Mouse (Mus musculus) left cerebral cortex, adult 9 months (tissue): ENCODE data around the gene Zranb1.

Source experiments
- DNase-seq, 2 experiments: peaks; one replicate each; pipeline ENCODE4 v3.0.0; 2022; ENCODE audit warnings: low spot score in 2 of 2

Gene Zranb1

DNA sequence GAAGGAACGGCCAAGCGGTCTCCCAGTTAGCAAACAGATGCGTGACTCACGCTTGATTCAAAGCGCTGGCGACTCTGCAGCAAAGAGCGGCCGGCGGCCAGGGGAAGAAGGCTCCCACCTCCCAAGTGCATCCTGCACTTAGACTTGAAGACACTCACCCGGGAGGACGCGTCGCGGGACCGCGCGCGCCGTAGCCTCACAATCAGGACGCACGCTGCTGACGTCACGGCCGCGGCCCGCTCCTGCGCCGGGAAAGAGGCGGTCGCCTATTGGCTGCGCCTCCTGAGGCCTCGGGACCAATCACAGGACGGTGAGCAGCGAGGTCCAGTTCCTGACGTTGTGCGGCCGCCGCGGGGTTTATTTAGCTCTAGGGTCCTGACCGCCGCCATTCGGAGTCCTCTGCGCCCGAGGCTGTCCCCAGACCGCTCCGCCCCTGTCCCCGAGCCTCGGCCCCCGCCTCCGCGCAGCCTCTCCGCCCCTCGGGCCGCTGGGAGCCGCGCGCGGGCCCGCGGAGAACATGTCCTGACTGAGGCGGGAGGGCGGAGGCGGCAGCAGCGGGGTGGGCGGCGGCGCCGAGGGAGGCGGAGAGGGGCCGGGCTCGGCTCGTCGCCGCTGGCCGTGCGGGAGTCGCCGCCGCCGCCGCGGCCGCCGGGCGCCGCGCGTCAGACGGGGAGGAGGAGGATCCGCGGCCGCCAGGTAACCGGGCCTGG is at the start of gene Zranb1:
Gene Zranb1 (plus strand): TSS at position 293 of the 710 bp plus-strand sequence.
- DNase-seq, result peak; percentile 95 to 99

GRCm38 (mm10) chr7:132882343-132882742 is 48.6 kb upstream of the Zranb1 start:
- DNase-seq, result no peak

GRCm38 (mm10) chr7:132884031-132884430 is 46.9 kb upstream of the Zranb1 start:
- peak in 1 of 2 experiments; percentile 20 for DNase-seq

DNA sequence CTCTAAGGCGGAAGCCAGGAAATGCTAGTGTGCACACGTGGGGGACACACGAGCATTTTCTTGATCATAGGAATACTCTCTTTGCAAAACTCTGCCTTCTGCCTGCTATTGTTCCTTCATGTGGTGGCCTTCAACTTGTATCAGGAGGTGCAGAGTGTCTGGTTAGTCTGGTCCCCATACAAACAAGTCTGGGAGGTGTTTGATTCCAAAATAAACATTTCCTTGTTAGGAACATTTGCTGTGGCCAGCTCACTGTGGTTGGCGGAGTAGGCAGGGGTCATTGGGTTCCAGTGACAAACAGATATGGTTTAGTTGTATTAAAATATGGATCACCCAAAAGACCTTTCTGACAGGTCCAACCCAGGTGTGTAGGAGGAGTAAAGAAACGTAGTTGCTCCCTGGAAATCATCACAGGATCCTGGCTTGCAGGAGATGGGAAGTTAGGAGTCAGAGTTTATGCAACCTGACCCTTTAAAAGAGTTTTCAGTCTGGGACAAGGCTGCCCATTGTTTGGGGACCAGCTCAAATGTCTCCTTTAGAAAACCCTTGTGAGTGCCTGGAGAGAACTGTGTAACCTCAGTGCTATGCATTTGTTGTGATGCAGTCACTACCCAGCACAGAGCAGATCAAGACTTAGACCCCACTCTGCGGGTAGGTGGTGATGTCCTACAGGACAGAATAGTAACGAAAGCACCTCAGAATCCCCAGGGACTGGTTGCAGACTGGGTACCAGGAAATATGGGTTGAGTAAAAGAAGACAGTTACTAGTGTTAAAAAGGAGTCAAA is 43.7 kb upstream of the Zranb1 start:
- no peak for DNase-seq

DNA sequence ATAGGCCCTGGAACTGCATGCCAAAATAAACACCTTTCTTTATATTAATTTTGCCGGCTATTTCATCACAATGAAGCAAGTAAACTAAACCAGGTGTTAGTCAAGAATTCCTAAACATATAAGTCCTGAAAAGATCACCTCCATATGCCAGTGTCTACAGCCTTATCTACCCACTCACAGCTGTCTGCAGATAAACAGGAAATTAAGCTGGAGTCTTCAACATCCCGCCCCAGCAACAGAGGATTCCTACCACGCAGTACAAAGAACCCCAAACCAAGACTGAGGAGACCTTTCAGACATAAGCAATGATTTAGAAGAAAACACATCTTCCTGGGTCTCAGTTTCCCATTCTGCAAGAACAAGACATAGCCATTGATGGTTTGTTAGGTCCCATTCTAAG is 42.9 kb upstream of the Zranb1 start:
- no peak for DNase-seq

DNA sequence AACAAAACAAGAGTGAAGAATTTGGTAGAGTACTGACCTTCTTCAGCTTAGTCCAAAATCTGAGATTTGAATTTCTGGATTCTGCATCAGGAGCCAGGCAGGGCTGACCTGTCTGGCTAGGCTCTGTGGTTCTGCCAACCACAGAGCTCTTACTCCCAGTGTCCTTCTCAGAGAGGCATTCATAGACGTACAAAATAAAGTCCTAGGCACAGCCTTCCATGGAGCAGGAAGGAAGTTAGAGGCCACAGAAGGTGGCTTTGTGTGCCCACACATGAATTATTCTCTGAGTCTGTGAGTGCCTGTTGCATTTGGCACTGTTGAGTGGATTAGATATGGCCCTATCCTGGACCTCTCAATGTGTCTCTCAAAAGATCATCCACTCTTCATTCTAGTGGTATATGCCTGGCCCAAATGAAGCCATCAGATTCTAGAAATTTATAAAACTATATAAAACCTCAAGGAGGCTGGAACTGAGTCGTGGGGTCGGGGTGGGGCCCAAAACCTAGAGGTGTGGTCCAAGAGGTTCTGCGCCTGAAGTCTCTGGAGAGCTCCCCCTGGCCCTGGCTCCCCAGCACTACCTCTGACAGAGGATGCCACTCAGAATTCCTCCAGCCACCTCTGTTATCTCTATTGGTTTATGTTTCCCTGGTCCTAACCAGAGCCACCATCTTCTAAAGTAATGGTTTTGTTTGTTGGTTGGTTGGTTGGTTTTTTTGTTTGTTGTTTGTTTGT is 42.3 kb upstream of the Zranb1 start:
- DNase-seq, result no peak

DNA sequence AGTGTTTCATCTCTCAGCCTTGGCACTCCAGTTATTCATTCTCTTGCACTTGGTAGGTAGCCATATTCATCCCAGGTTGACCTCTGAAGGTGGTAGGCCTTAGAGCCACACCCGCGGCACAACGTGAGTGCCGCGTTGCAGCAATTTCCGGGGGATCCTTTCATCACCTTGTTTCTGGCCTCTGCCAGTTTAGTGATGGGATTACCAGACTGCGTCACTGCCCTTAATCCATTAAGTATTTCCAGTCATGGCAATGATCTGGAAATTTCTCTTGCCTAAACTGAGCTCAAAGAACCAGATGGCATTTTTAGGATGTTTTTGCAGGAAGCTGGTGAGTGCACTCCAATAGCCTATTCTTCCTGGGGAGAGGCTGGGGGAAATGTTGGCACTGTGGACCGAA is 41.3 kb upstream of the Zranb1 start:
- DNase-seq, result no peak

DNA sequence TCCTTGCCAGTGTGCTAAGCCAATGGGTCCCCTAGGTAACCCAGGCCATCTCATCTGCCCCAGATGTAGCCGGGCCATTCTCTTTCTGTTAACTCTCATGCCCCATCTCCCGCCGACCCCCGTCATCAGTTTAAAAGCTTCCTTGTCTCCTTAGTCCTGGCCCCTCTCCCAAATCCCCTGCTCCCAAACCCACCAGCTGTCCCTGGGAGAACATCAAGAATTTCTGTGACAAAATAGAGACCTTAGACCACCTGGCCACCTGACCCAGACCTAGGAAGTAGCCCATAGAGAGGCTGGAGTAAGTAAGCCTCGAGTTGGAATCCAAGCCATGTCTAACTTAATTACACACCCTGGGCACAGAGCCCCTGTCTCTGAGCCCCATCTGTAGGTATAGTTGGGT is 40.7 kb upstream of the Zranb1 start:
- DNase-seq, result no peak

DNA sequence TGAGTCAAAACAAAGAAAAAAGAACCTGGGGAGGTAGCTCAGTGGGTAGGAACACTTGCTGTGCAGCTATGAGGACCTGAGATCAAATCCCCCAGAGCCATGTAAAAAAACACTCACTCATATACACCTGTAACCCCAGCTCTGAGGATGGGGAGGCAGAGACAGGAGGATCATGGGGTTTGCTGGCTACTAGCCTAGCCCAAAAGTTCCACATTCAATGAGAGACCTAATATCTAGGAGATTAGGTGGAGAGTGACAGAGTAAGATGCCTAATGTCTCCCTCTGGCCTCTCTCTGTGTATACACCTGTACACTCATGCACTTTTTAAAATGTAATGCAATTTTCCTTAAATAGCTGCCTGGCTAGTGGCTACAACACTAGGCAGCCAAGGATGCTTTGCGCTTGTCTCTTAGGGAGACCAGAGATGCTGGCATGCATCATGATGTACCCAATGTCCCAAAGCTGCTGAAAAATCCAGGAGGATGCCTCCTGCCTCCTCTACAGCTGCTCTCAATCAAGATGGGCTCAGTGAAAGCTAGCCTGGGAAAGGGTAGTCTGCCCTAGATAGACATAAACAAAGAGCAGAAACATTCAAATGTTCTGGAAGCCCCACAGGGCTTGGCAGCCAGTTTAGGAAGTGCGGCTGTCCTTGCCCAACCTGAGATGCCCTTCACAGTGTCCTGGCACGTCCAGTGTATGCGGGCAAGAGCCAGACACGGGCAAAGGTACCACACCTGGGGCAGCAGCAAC is 39.2 kb upstream of the Zranb1 start:
- DNase-seq, result no peak

DNA sequence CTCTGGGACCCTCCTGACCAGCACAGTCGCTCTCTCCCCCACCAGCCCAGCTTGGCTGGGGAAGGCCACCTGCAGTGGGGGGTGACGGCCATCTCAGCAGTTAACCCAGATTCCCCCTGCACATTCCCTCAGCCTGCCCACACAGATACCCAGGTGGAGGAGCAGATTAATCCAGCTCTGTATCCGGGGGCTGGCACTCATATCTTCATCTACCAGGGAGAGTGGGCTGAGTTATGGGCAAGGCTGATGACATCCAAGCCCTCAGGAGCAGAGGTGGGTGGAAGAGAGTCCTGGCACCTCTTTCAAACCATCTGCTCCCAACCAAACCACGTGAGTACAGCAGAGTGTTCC is 38.7 kb upstream of the Zranb1 start:
- peak in 1 of 2 experiments; percentile 16 for DNase-seq

DNA sequence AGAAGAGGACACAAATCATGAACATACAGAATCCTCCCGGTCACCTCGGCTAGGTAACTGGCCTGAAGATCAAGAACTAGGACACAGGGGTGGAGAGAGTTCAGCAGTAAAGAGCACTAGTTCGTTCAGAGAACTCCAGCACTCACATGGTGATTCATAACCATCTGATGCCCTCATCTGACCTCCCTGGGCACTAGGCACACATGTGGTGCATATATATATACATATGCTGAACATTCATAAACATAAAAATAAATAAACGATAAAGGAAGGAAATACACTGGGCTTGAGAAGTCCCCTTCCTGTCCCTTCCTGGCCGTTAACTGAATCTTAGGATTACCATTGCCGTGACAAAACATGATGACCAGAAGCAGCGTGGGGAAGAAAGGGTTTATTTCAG is 38.1 kb upstream of the Zranb1 start:
- DNase-seq, result no peak

DNA sequence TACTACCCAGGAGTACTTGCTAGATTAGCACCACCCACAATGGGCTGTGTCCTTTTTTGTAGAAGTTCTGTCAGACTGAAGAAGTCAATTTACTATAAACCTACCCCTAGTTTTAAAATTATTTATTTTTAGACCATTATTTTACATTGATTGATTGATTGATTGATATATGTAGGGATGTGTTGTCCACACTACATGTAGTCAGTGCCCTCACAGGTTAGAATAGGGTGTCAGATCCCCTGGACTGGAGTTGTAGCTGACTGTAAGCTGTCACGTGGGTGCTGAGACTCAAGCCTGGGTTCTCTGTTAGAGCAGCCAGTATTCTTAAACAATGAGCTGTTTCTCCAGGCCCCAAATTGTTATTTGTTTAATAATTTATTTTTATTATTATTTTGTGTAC is 37.6 kb upstream of the Zranb1 start:
- no peak for DNase-seq

GRCm38 (mm10) chr7:132894841-132895555 is 35.9 kb upstream of the Zranb1 start:
- DNase-seq, result no peak

DNA sequence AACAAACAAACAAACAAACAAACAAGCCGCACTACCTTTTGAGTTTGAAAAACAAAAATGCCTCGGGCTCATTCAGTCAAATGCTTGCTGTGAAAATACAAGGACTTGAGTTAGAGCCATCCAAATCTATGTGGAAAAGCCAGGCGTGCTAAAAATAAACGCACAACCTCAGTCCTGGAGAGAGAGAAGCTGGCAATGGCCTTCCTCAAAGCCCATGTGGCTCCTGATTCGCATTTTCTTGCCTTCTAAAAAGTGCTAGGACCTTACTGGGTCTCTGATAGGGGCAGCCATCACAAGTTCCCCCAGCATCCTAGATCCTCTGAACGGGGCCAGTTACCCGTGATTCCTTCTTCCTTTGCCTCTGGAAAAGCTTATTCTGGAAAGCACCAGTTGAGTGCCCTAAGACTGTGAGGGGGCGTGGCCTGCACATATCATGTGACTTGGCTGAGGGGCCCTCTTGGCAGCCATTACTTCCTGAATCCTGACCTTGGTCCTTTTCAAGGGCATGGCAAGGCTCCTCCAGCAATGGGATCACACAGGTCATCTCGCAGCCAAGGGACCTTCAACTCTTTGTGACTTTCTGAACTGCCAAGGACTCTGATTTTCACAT is 34.6 kb upstream of the Zranb1 start:
- no peak for DNase-seq

DNA sequence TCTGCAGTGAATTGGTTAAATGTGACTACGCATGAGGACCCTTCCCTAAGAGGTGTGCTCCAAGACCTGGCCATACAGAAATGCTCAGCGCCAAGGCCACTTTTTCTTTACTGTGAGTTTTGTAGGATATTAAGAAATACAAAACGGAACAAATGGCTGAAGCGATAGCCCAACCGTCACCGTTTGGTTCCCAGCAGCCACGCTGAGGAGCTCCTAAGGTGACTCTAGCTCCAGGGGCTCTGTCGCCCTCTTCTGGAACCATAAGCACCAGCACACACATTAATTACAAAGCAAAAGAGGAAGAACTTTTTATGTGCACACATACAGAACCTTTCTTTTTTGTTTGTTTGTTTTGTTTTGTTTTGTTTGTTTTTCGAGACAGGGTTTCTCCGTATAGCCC is 33.7 kb upstream of the Zranb1 start:
- no peak for DNase-seq

DNA sequence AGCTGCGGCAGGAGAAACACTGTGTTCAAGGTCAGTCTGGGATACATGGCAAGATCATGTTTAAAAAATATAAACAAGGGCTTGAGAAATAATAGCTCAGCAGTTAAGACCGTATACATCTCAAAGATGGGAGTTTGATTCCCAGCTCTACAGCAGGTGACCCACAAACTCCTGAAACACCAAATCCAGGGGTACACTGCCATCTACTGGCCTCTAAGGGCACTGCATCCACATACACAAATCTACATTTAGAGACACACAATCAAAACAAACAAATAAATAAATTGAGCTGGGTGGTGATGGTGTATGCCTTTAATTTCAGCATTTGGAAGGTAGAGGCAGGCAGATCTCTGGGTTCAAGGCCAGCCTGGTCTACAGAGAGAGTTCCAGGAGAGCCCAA is 32.7 kb upstream of the Zranb1 start:
- no peak for DNase-seq

DNA sequence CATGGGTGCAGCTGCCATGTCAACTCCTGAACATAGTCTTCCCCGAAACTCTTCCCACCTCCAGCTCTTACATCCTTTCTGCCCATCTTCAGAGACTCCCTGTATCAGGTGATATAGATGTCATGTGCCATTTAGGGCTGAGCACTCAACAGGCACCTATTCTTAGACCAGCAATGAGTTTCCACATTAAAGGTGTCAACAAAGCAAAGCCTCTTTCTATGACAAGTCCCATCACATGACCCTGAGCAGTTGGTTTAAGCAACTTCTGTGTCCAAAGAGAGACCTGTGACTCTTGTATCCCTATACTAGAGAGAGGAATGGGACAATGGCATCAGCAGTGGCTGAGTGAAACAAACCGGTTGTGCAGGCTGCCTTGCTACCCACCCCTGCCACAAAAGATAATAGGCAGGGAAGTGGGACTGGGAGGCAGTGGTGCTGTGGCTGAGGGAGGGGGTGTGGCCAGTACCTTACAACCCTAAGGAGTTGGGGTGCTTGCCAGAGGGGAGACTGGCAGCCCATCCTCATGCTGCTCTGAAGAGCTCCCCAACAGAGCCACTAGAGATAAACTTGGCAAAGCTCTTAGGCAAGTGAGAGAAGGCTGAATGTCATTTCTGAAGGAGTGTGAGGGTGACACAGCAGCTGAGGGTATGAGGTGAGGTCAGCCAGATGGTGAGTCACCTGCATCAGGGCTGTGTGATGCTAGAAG is 30.0 kb upstream of the Zranb1 start:
- DNase-seq, result no peak

GRCm38 (mm10) chr7:132903796-132904195 is 27.1 kb upstream of the Zranb1 start:
- DNase-seq, result no peak

DNA sequence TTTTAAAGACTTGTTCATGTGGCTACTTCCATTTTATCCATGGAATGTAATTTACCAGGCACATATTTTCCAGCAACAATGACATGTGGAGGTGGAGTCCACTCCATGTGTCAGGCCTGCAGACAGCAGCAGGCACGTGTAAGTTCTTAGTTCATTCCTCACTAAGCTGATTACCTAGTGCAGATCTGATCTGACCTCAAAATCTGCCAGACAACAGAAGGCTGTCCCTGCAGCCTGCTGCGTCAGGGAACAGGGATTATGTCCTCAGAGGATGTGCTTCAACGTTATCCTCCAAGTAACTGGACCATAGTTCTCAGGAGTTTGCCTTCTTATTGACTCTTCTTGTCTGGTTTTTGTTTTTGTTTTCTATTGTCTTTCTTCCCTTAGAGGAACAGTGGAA is 9.0 kb upstream of the Zranb1 start:
- no peak for DNase-seq

GRCm38 (mm10) chr7:132925227-132925626 is 5.7 kb upstream of the Zranb1 start:
- DNase-seq, result no peak
